Mouse (Mus musculus): ENCODE results near the gene Olfr155.

DNA sequence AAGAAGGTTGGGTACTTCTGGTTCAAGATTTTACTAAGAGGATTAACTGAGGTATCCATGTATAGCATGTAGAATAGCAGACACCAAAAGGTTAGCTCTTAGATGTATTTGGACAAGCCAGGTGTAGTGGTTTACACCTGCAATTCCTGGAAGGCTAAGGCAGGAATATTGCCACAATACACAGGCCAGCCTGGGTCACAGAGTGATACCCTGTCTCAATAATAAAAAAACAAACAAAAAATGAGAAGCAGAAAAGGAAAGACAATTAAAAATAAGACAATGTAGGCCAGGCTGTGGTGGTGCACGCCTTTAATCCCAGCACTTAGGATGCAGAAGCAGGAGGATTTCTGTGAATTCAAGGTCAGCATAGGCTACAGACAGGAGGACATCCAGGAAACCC is 25.9 kb downstream of the Olfr155 start:
- no peak for TF ChIP-seq CTCF (conservative IDR thresholded peaks at IDR 0.05; ENCODE audit: low read length)
- no peak for TF ChIP-seq POU5F1 (IDR thresholded peaks at IDR 0.05; ENCODE audit: borderline replicate concordance, low read length)
- no peak for TF ChIP-seq NANOG (IDR thresholded peaks at IDR 0.05; ENCODE audit: borderline replicate concordance, low read length)

Measured in E14TG2a.4 (cell line).